Mouse (Mus musculus) ES-E14 (cell line): ENCODE results near the gene Fam3a.

Experiments used
- HCFC1 ChIP-seq: IDR thresholded peaks from 2 replicates; pipeline ENCODE4 v1.6.1; 2012; ENCODE audit warnings: low read length, inconsistent platforms, borderline replicate concordance; ENCODE audit not compliant: insufficient read depth
- MAFK ChIP-seq: IDR thresholded peaks from 2 replicates; pipeline ENCODE4 v1.6.1; 2014; ENCODE audit warnings: mild to moderate bottlenecking, low read depth, low read length, inconsistent platforms; ENCODE audit not compliant: insufficient read depth
- ZC3H11A ChIP-seq: IDR thresholded peaks from 2 replicates; pipeline ENCODE4 v1.6.1; 2012; ENCODE audit warnings: low read depth, mild to moderate bottlenecking, inconsistent platforms, low read length, borderline replicate concordance
- ZNF384 ChIP-seq: IDR thresholded peaks from 2 replicates; pipeline ENCODE4 v1.6.1; 2012; ENCODE audit warnings: low read depth, low read length, inconsistent platforms

DNA sequence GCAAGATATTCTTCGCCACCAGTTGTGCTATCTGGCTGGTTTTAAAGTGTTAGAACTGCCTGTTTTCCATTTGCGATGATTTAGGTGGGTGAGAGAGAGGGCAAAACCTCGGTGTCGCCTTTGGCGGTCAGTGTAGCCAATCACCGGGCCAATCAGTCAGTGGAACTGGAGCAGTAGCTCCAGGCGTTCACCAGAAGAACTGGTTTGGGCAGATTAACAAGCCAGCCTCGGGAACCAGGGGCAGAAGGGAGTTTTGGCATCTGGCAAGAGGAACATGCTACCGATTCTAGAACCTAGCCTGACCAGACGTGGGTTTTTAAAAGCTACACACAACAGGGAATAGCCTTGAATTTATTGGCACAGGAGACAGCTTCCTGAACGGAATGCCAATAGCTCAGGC is 33.9 kb downstream of the Fam3a start:
- TF ChIP-seq HCFC1 (no peak), ZC3H11A (no peak), ZNF384 (no peak), MAFK (no peak)
